Mouse (Mus musculus) retina, postnatal 7 days (tissue): ENCODE measurements around the gene Plekhg3.

Source experiments
- DNase-seq: peaks from one replicate; pipeline ENCODE4 v3.0.0-alpha.2; 2012; ENCODE audit warnings: low read depth, low spot score

The Plekhg3 gene

GRCm38 (mm10) chr12:76552321-76552720 is 21.6 kb downstream of the Plekhg3 start:
- no peak for DNase-seq

GRCm38 (mm10) chr12:76552958-76553357 is 22.3 kb downstream of the Plekhg3 start:
- DNase-seq: no peak

GRCm38 (mm10) chr12:76553917-76554316 is 23.2 kb downstream of the Plekhg3 start:
- no peak for DNase-seq

GRCm38 (mm10) chr12:76554392-76554791 is 23.7 kb downstream of the Plekhg3 start:
- no peak for DNase-seq

GRCm38 (mm10) chr12:76554871-76555386 is 24.2 kb downstream of the Plekhg3 start:
- no peak for DNase-seq

- no peak for DNase-seq
These were observed 25.5 kb downstream of the Plekhg3 start for GRCm38 (mm10) chr12:76556187-76556586.

GRCm38 (mm10) chr12:76556745-76557389 is 26.2 kb downstream of the Plekhg3 start:
- peak; percentile 74 for DNase-seq

GRCm38 (mm10) chr12:76558206-76558605 is 27.5 kb downstream of the Plekhg3 start:
- DNase-seq: no peak

GRCm38 (mm10) chr12:76562196-76562595 is 31.5 kb downstream of the Plekhg3 start:
- DNase-seq: no peak

- DNase-seq: no peak
These were observed 35.6 kb downstream of the Plekhg3 start for GRCm38 (mm10) chr12:76566284-76566683.

GRCm38 (mm10) chr12:76570221-76570940 is 39.7 kb downstream of the Plekhg3 start:
- DNase-seq: no peak

GRCm38 (mm10) chr12:76571266-76571665 is 40.6 kb downstream of the Plekhg3 start:
- DNase-seq: no peak

- no peak for DNase-seq
These were observed 41.9 kb downstream of the Plekhg3 start for GRCm38 (mm10) chr12:76572261-76573251.

GRCm38 (mm10) chr12:76573381-76573780 is 42.7 kb downstream of the Plekhg3 start:
- no peak for DNase-seq

- DNase-seq: no peak
These were observed 44.1 kb downstream of the Plekhg3 start for GRCm38 (mm10) chr12:76574815-76575214.

GRCm38 (mm10) chr12:76576061-76576460 is 45.4 kb downstream of the Plekhg3 start:
- DNase-seq: no peak

- no peak for DNase-seq
These were observed 46.1 kb downstream of the Plekhg3 start for GRCm38 (mm10) chr12:76576806-76577205.

- DNase-seq: no peak
These were observed 47.2 kb downstream of the Plekhg3 start for GRCm38 (mm10) chr12:76577858-76578257.

GRCm38 (mm10) chr12:76578465-76578864 is 47.8 kb downstream of the Plekhg3 start:
- DNase-seq: no peak

GRCm38 (mm10) chr12:76579806-76580205 is 49.1 kb downstream of the Plekhg3 start:
- no peak for DNase-seq

GRCm38 (mm10) chr12:76582139-76582538 is 51.4 kb downstream of the Plekhg3 start:
- DNase-seq: no peak

- no peak for DNase-seq
These were observed 52.1 kb downstream of the Plekhg3 start for GRCm38 (mm10) chr12:76582841-76583240.
